Mouse (Mus musculus) cerebellum, adult 9-11 months (tissue): Measurements from ENCODE around the gene Fbxl14.
"Not testable (repeated sequence)": the region's sequence is repeated elsewhere in the genome, so short reads cannot be mapped to it uniquely, and the experiment has no call there.

ENCODE experiments used
- DNase-seq: peaks from one replicate; pipeline ENCODE4 v3.0.0; 2022

Gene Fbxl14

GRCm38 (mm10) chr6:119479343-119479875 is at the start of gene Fbxl14:
Gene Fbxl14 (plus strand): TSS chr6:119479668.
- no peak for DNase-seq

DNA sequence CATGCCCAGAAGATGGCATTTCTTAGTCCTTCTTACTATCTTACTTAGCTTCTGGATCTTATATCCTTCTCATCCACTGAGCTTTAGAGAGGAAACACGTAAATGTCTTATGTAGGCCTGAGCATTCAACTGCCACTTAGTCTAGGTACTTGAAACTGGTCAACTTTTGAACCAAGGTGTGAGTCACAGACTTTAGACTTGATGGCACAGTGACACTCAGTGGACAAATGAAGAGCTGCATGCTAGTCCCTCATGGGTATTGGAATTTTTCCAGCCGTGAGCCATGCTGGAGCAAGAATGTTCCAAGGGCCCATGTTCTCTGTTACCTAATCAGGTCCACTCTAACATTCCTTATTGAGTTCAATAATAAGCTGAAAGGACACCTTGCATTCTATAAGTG is 49.0 kb upstream of the Fbxl14 start:
- DNase-seq: peak; percentile 45

DNA sequence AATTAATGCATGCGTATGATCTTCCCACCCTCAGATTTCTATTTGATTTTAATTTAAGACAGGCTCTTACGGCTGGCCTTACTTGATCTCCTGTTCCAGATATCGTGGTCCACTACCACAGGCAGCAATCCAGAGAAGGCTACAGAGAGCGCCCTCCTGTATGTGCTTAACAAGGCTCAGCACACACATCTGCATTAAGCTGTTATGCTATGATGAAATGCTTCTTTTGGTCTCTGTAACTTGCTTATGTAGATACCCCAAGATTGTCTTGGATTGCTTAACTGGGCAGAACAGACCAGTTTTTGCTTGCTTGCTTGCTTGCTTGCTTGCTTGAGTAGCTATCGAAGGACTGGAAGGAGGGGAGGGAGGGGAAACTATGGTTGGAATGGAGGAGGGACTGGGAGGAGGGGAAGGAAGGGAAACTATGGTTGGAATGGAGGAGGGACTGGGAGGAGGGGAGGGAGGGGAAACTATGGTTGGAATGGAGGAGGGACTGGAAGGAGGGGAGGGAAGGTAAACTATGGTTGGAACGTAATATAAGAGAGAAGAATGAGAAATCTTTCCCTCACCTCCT is 47.6 kb upstream of the Fbxl14 start:
- no peak for DNase-seq

- DNase-seq: no peak
Measured at GRCm38 (mm10) chr6:119434394-119434793, 45.1 kb upstream of the Fbxl14 start.

DNA sequence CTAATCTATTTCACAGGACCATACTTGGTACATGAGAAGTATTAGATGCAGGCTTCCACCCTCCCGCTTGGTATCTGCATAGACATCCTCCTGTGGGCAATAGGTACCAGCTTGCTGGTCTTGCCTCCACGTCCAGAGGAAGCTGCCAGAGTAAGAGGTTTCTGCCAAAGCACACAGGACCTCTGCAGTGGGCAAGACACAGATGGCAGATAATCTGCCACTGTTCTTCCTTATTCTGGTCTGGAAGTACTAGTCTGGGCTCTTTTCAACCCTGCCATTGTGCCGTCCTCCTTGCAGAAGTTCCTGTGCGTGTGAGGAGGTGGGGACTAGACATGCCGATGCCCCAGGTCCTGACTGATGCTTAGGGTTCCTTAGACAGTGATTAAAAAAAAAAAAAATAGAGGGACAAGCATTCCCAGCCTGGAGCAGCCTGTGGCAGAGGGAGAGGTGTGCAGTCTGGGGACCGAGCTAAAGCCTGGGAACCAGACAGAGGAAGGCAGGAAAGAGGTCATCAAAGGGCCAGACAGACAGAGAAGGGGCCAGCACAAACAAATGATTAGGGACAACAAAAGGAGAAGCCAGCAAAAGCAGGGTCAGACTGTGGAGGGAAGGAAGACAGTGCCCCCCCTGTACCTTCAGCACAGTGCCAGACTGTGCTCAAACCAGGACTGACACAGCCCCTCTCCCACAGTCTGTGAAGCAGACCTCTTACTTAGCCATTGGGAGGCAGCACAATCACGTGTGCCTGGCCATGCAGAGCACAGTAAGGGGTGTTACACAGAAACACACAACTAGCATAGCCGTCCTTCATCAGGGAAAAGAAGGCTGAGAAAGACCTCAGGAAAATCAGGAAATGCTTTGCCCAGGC is 41.3 kb upstream of the Fbxl14 start:
- no peak for DNase-seq

- DNase-seq: not testable (repeated sequence)
Measured at GRCm38 (mm10) chr6:119442729-119443128, 36.7 kb upstream of the Fbxl14 start.

GRCm38 (mm10) chr6:119443742-119444645 is 35.5 kb upstream of the Fbxl14 start:
- peak; percentile 76 for DNase-seq

GRCm38 (mm10) chr6:119445671-119446607 is 33.5 kb upstream of the Fbxl14 start:
- DNase-seq: no peak

- DNase-seq: no peak
Measured at GRCm38 (mm10) chr6:119448321-119449059, 31.0 kb upstream of the Fbxl14 start.

DNA sequence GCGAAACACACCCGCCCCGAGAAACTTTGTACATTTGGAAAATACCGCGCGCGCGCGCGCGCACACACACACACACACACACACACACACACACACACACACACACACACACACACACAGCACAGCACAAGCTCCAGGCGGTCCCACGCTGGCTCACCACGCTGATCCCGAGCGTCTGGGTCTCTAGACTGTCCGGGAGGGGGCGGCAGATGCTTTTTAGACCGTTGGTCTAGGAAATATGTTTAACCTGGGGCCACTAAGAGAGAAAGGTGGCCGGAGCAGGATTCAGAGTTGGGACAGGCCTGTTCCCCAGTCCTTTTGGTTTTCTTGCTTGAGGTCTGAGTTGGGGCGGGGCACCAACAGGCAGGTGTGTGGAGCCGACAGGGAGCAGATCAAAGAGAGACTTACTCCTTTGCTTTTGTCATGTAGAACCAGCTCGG is 30.4 kb upstream of the Fbxl14 start:
- DNase-seq: no peak

DNA sequence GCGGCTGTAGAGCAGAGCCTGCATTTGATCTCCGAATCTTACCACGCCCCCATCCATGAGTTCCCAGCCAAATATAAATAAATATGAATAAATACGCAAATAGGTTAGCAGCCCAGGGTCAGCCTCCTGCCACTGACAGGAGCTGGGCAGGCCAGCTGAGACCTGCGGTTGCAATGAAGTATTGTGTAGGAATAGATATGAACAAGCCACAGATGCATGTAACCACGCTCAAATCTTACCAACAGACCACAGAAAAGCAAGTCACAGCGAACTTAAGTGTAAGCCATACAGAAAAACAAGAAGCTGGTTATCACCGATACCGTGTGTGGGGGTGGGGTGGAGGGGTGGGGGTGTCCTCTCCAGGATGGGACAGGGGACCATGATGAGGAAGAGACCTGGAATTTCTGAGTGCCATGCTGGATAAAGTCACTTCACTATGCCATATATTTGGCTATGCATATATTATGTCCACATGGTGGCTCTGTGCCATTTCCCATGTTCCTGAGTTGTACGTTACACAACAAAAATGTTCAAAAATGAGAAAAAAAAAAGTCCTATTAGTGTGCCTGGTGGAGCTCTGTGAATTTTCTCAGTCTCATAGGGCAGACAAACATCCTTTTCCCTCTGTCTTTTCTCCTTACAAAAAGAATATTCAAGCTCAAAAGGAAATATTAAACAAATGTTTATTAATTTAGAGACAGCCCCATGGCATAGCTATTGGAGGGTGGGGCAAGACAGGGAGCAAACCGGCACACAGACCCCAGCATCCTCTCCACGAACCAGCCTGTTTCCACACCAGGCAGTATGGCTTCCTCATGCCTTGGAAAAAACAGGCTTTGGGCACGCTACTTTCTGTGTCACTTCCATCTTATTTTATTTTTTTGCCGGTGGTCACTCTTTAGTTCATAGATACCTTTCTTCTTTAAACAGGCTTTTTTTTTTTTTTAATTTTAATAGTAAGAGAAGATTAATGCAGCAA is 28.2 kb upstream of the Fbxl14 start:
- no peak for DNase-seq

GRCm38 (mm10) chr6:119451981-119452499 is 27.4 kb upstream of the Fbxl14 start:
- DNase-seq: peak; percentile 51

DNA sequence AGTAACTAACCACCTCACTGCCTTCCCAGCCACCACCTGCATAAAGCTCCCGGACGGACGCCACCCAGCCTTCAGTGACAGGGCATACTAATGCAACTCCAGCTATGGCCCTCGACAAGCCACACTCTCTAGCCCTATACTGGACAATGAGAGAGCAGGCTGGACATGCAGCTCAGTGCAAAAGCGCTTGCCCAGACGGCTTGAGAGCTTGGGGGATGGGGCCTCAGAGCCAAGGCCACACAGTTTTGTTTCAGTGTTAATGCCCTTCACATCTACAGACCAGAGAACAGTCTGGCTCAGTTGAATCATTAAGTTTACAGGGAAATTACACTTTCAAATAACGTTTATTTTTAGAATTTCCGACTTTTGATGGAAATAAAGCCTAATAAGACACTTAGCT is 21.3 kb upstream of the Fbxl14 start:
- DNase-seq: no peak

GRCm38 (mm10) chr6:119459041-119459440 is 20.4 kb upstream of the Fbxl14 start:
- no peak for DNase-seq

DNA sequence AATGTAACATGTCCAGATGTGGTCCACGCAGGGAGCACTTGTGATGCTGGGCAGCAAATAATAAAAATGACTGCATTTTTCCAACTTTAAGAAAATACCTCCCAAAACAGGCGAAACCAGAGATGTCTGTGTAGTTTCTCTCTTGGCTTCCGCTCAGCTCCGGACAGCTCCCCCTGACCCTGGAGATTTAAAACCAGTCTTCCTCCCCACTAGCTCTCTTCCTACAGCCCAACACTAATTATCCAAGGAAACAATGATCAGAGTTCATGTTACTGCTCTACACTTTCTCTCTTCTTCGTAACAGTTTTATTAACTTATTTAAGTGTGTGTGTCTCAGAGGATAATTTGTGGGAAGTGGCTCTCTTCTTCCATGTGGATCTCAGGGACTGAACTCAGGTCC is 19.1 kb upstream of the Fbxl14 start:
- no peak for DNase-seq

GRCm38 (mm10) chr6:119466161-119466560 is 13.3 kb upstream of the Fbxl14 start:
- DNase-seq: no peak

DNA sequence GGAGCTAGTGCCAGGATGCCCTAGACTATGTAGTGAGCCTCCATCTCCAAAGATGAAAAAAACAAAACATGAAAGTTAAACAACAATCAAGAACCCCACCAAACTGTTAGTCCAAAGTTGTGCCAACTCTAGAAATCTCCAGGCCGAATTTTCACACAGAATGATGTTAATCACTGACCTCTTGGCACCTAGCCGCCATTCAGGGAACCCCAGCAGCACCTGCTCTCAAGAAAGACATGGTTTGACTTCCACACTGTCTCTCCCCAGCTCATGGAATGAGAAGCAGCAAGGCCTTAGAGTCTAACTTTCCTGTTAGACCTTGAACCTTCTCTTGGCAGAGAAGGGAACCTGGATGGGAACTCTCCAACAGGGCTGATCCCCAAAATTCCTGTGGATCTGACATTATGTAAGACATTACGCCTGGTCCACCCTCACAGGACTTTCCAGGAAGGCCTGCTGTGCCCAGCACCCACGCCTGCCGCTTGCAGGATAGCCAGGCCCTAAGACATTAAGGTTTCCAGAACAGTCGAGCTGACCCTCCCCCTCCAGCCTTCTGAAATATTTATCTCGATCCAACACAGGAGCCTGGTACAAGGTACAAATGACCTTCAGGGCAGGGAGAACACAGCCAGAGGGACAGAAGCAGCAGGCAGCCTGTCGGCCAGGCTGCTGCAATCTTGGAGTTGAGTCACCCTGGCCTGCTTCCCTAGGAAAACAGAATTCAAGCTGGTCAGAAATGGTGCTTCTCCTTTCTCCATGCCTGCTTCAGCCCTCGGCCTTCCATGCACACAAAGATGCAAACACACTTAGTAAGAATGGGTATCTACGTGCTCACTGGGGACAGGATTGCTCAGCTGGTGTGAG is 12.3 kb upstream of the Fbxl14 start:
- peak; percentile 67 for DNase-seq

GRCm38 (mm10) chr6:119467785-119468059 is 11.7 kb upstream of the Fbxl14 start:
- DNase-seq: no peak

DNA sequence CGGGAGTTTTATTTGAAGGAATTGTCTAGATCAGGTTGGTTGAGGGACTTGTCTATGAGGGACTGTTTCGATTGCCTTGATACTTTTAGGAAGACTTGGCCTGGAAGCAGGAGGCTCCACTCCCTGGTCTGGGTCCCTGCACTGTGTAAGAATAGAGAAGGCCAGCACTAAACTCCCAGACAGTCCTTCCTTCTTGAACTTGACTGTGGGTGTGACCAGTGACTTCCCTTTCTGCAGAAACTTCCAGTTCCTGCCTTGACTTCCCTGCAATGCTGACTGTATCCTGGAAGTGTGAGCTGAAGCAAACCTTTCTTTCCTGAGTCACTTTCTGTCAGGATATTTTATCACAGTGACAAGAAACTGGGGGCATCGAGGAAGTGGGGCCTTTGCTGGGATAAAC is 8.7 kb upstream of the Fbxl14 start:
- no peak for DNase-seq
